Mouse (Mus musculus) ES-Bruce4 (cell line): ENCODE data around the gene Cyld.

ENCODE experiments used
- CTCF ChIP-seq: IDR thresholded peaks from one replicate; pipeline ENCODE4 v1.8.1; 2011; ENCODE audit warnings: low read depth, low read length
- EP300 ChIP-seq: IDR thresholded peaks from 2 replicates; pipeline ENCODE4 v1.6.1; 2011; ENCODE audit warnings: low read depth, low read length; ENCODE audit not compliant: insufficient read depth

DNA sequence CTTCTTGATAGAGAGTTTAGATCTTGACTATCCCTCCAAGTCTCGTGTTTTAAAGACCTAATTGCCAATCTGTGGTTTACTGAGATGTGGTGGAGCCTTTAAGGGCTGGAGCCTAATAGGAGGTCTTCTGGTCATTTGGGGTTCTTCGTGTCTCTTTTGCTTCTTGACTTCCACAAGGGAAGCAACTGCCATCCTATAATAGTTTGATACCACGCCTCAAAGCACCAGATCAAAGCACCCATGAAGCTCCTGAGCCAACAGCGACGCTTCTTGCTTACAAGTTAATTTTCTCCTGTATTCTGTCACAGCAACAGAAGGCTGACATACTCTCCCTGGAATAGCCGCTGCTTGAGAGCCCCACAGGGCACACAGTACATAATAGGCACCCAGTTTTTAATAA lies 4.0 kb upstream of the Cyld start:
- TF ChIP-seq CTCF (no peak), EP300 (no peak)
